Mouse (Mus musculus) lung, adult 2 months (tissue): ENCODE measurements around the gene Olfr578.

Source experiments
- CTCF ChIP-seq: fragments of 200-500 bp; IDR thresholded peaks from 2 replicates; pipeline ENCODE4 v1.5.1; 2011; ENCODE audit warnings: mild to moderate bottlenecking, low read length, control low read depth; ENCODE audit not compliant: insufficient read depth
- POLR2A ChIP-seq: fragments of 200-500 bp; IDR thresholded peaks from 2 replicates; pipeline ENCODE4 v1.6.1; 2011; ENCODE audit warnings: low read depth, mild to moderate bottlenecking, control low read depth, low read length, borderline replicate concordance; ENCODE audit errors: extremely low read depth

GRCm38 (mm10) chr7:102962360-102962759, 26.8 kb downstream of the Olfr578 start, which contains the start of gene Olfr576:
- TF ChIP-seq POLR2A (no peak), CTCF (no peak)
